Mouse (Mus musculus) midbrain, embryonic 12.5 days (tissue): Measurements from ENCODE around the gene Specc1. TPM values are rescaled to one million over a fixed set of nuclear protein-coding genes. Genes with fewer than 3 reads are reported as not detected.

Experiments used
- ATAC-seq: fragments of 200-750 bp; cut with Nextera tagmentation; 2 replicates; pipeline ENCODE4 v1.8.0; 2017; ENCODE audit warnings: low read depth, moderate TSS enrichment, moderate library complexity; ENCODE audit not compliant: low FRiP score
- H3K27ac ChIP-seq: fragments of 300-500 bp; sonication (generic); replicated peaks from 2 replicates; pipeline ENCODE4 v1.5.1; 2016; ENCODE audit warnings: mild to moderate bottlenecking
- H3K27me3 ChIP-seq: fragments of 300-500 bp; sonication (generic); 2 replicates; pipeline ENCODE4 v1.6.1; 2016; ENCODE audit warnings: mild to moderate bottlenecking
- H3K36me3 ChIP-seq: fragments of 300-500 bp; sonication (generic); 2 replicates; pipeline ENCODE4 v1.6.1; 2016
- H3K4me1 ChIP-seq: fragments of 300-500 bp; sonication (generic); 2 replicates; pipeline ENCODE4 v1.6.1; 2016
- H3K4me2 ChIP-seq: fragments of 300-500 bp; sonication (generic); replicated peaks from 2 replicates; pipeline ENCODE4 v1.6.1; 2016; ENCODE audit warnings: mild to moderate bottlenecking, moderate library complexity
- H3K4me3 ChIP-seq: fragments of 300-500 bp; sonication (generic); 2 replicates; pipeline ENCODE4 v1.5.1; 2016; ENCODE audit warnings: mild to moderate bottlenecking
- H3K9ac ChIP-seq: fragments of 300-500 bp; sonication (generic); replicated peaks from 2 replicates; pipeline ENCODE4 v1.6.1; 2016; ENCODE audit warnings: mild to moderate bottlenecking, moderate library complexity
- H3K9me3 ChIP-seq: fragments of 300-500 bp; sonication (generic); 2 replicates; pipeline ENCODE4 v1.6.1; 2016; ENCODE audit warnings: mild to moderate bottlenecking
- WGBS: fragments of 180-500 bp; shearing (Covaris S2); methylation state at CpG from one replicate; pipeline ENCODE4 v1.1.7; 2016; 5-methylcytosine and 5-hydroxymethylcytosine counted together
- polyA plus RNA-seq: library from polyadenylated mRNA; unstranded; fragments of >200 nt; fragmentation: Nextera tagmentation; extraction: Ambion mirVana; gene quantifications from 2 replicates; pipeline ENCODE4 v1.2.1, GENCODE M21; 2016

Specc1 gene
- polyA plus RNA-seq, 1 experiment from 2014 or later = 16.6 TPM

- Histone ChIP-seq H3K27ac (no peak overlapping the region), H3K9ac (no peak overlapping the region), H3K27me3 (peaks cover 6% of the 10 kb centered on the region; the same call in 1 of the 2 replicates), H3K9me3 (no peaks in the 10 kb centered on the region), H3K4me1 (no peaks in the 10 kb centered on the region), H3K36me3 (no peaks in the 10 kb centered on the region), H3K4me2 (no peak overlapping the region), H3K4me3 (no peak overlapping the region)
- WGBS = 64% methylated on average over 6 of the region's 6 CpGs
- ATAC-seq = no peak
Observed at GRCm38 (mm10) chr11:62004881-62005240, 48.3 kb downstream of the Specc1 start.

- Histone ChIP-seq H3K27ac (no peak overlapping the region), H3K27me3 (peaks cover 6% of the 10 kb centered on the region; the same call in 1 of the 2 replicates), H3K9ac (no peak overlapping the region), H3K36me3 (no peaks in the 10 kb centered on the region), H3K4me2 (no peak overlapping the region), H3K9me3 (no peaks in the 10 kb centered on the region), H3K4me3 (no peak overlapping the region), H3K4me1 (no peaks in the 10 kb centered on the region)
- ATAC-seq = no peak
- 65% methylated on average over 14 of the region's 14 CpGs for WGBS
Observed at GRCm38 (mm10) chr11:62005241-62005910, 48.8 kb downstream of the Specc1 start.

GRCm38 (mm10) chr11:62005911-62006260 lies 49.3 kb downstream of the Specc1 start:
- Histone ChIP-seq H3K4me1 (no peaks in the 10 kb centered on the region), H3K4me2 (no peak overlapping the region), H3K27me3 (peaks cover 6% of the 10 kb centered on the region; the same call in 1 of the 2 replicates), H3K9ac (no peak overlapping the region), H3K4me3 (no peak overlapping the region), H3K9me3 (no peaks in the 10 kb centered on the region), H3K27ac (no peak overlapping the region), H3K36me3 (no peaks in the 10 kb centered on the region)
- 73% methylated on average over 5 of the region's 5 CpGs for WGBS
- no peak for ATAC-seq

- Histone ChIP-seq H3K9me3 (no peaks in the 10 kb centered on the region), H3K27ac (no peak overlapping the region), H3K36me3 (no peaks in the 10 kb centered on the region), H3K9ac (no peak overlapping the region), H3K27me3 (peaks cover 6% of the 10 kb centered on the region; the same call in 1 of the 2 replicates), H3K4me1 (no peaks in the 10 kb centered on the region), H3K4me3 (no peak overlapping the region), H3K4me2 (no peak overlapping the region)
- WGBS = 70% methylated on average over 5 of the region's 5 CpGs
- no peak for ATAC-seq
Observed at GRCm38 (mm10) chr11:62006680-62007079, 50.1 kb downstream of the Specc1 start.

GRCm38 (mm10) chr11:62007984-62008383 lies 51.4 kb downstream of the Specc1 start:
- 42% methylated on average over 9 of the region's 9 CpGs for WGBS
- H3K4me3 ChIP-seq = no peak overlapping the region
- no peak overlapping the region for H3K9ac ChIP-seq
- no peak overlapping the region for H3K27ac ChIP-seq
- no peaks in the 10 kb centered on the region for H3K9me3 ChIP-seq
- ATAC-seq = no peak
- H3K4me1 ChIP-seq = no peaks in the 10 kb centered on the region
- H3K27me3 ChIP-seq = peaks cover 6% of the 10 kb centered on the region; the same call in 1 of the 2 replicates
- no peak overlapping the region for H3K4me2 ChIP-seq
- no peaks in the 10 kb centered on the region for H3K36me3 ChIP-seq

- ATAC-seq = no peak
- Histone ChIP-seq H3K4me3 (no peak overlapping the region), H3K27me3 (peaks cover under 1% of the 10 kb centered on the region; the same call in 1 of the 2 replicates), H3K36me3 (no peaks in the 10 kb centered on the region), H3K9ac (no peak overlapping the region), H3K4me2 (no peak overlapping the region), H3K4me1 (peaks cover 11% of the 10 kb centered on the region), H3K27ac (no peak overlapping the region), H3K9me3 (no peaks in the 10 kb centered on the region)
- 71% methylated on average over 16 of the region's 16 CpGs for WGBS
Observed at GRCm38 (mm10) chr11:62010625-62011231, 54.2 kb downstream of the Specc1 start.

GRCm38 (mm10) chr11:62012039-62012438 lies 55.5 kb downstream of the Specc1 start:
- no peak overlapping the region for H3K4me2 ChIP-seq
- H3K27me3 ChIP-seq = peaks cover 3% of the 10 kb centered on the region; the same call in 1 of the 2 replicates
- no peak for ATAC-seq
- H3K9me3 ChIP-seq = no peaks in the 10 kb centered on the region
- H3K36me3 ChIP-seq = no peaks in the 10 kb centered on the region
- no peak overlapping the region for H3K4me3 ChIP-seq
- peaks cover 12% of the 10 kb centered on the region for H3K4me1 ChIP-seq
- H3K9ac ChIP-seq = no peak overlapping the region
- 97% methylated on average over 6 of the region's 6 CpGs for WGBS
- no peak overlapping the region for H3K27ac ChIP-seq

- 85% methylated on average over 3 of the region's 3 CpGs for WGBS
- H3K4me1 ChIP-seq = peaks cover 12% of the 10 kb centered on the region
Observed at GRCm38 (mm10) chr11:62013449-62013848, 56.9 kb downstream of the Specc1 start.

GRCm38 (mm10) chr11:62015071-62015654 lies 58.6 kb downstream of the Specc1 start:
- Histone ChIP-seq H3K4me3 (no peak overlapping the region), H3K4me2 (peak overlapping the region; percentile 31), H3K36me3 (no peaks in the 10 kb centered on the region), H3K9me3 (no peaks in the 10 kb centered on the region), H3K27ac (no peak overlapping the region), H3K4me1 (peaks cover 12% of the 10 kb centered on the region), H3K9ac (no peak overlapping the region), H3K27me3 (peaks cover 9% of the 10 kb centered on the region; the same call in 1 of the 2 replicates)
- no peak for ATAC-seq
- WGBS = 18% methylated on average over 13 of the region's 13 CpGs

More at GRCm38 (mm10) chr11:62013449-62013848, 56.9 kb downstream of the Specc1 start:
- H3K27me3 ChIP-seq = peaks cover 9% of the 10 kb centered on the region; the same call in 1 of the 2 replicates
- H3K4me3 ChIP-seq = no peak overlapping the region
- ATAC-seq = no peak
- no peak overlapping the region for H3K9ac ChIP-seq
- H3K9me3 ChIP-seq = no peaks in the 10 kb centered on the region
- no peaks in the 10 kb centered on the region for H3K36me3 ChIP-seq
- no peak overlapping the region for H3K27ac ChIP-seq
- H3K4me2 ChIP-seq = no peak overlapping the region

- ATAC-seq = no peak
- no peaks in the 10 kb centered on the region for H3K9me3 ChIP-seq
- 88% methylated on average over 2 of the region's 2 CpGs for WGBS
Observed at GRCm38 (mm10) chr11:62016985-62017384, 60.4 kb downstream of the Specc1 start.

GRCm38 (mm10) chr11:62018315-62019205 lies 62.0 kb downstream of the Specc1 start:
- Histone ChIP-seq H3K27ac (no peak overlapping the region), H3K4me1 (peaks cover 12% of the 10 kb centered on the region), H3K36me3 (no peaks in the 10 kb centered on the region), H3K27me3 (peaks cover 9% of the 10 kb centered on the region; the same call in 1 of the 2 replicates), H3K4me3 (no peak overlapping the region), H3K9ac (no peak overlapping the region), H3K4me2 (no peak overlapping the region), H3K9me3 (no peaks in the 10 kb centered on the region)
- ATAC-seq = no peak
- 80% methylated on average over 10 of the region's 10 CpGs for WGBS

More at GRCm38 (mm10) chr11:62016985-62017384, 60.4 kb downstream of the Specc1 start:
- no peak overlapping the region for H3K4me2 ChIP-seq
- no peak overlapping the region for H3K9ac ChIP-seq
- no peak overlapping the region for H3K4me3 ChIP-seq
- H3K4me1 ChIP-seq = peaks cover 12% of the 10 kb centered on the region
- H3K27ac ChIP-seq = no peak overlapping the region
- H3K27me3 ChIP-seq = peaks cover 9% of the 10 kb centered on the region; the same call in 1 of the 2 replicates
- no peaks in the 10 kb centered on the region for H3K36me3 ChIP-seq
